Mouse (Mus musculus) ovary, adult 2 months (tissue): ENCODE results near the gene Ppy. TPM values are rescaled to one million over a fixed set of nuclear protein-coding genes. Genes with fewer than 3 reads are reported as not detected.

Experiments used
- polyA plus RNA-seq: library from polyadenylated mRNA; depleted of rRNA; stranded (reverse); fragments of >200 nt; gene quantifications from 2 replicates; pipeline ENCODE4 v1.2.3, GENCODE M21; 2012; rRNA removed

Ppy gene
- not detected in 2 replicates for polyA plus RNA-seq

DNA sequence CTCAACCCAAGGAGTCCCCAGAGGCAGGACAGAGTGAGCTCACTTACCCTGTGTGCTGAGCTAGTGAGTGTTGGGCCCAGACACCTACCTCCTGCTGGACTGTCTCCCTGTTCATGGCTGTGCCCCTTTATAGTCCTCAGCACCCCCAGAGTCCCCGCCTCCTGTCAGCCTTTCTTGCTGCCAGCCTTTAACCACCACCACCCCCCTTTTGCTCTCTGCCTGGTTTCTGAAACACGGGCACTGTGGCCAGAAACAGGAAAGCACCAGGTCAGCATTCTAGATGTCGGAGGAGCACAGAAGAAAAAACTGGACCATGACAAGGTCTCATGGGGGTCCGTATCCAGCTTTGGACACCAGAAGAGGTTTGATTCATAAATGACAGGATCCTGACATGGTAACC, at the start of gene Ppy:
Ppy (minus strand) TSS at position 101 of the 400 bp plus-strand sequence.

GRCm38 (mm10) chr11:102145471-102146001, 44.4 kb upstream of the Ppy start, which contains the start of gene Nags:
TSS of gene Nags (plus strand) at chr11:102145513.

GRCm38 (mm10) chr11:102107732-102108131, 6.6 kb upstream of the Ppy start, which contains the start of gene Pyy:
TSS of gene Pyy (minus strand) at chr11:102107832.

GRCm38 (mm10) chr11:102087931-102088898, 12.9 kb downstream of the Ppy start, which contains the start of gene Mpp2:
TSS of gene Mpp2 (minus strand) at chr11:102088515.

Other genes with a start within 250 kb of the Ppy start
- gene Meox1, start 206.9 kb downstream of the Ppy start, polyA plus RNA-seq, result 1.2 and 1.7 TPM in 2 replicates
- 0.20 and 0.30 TPM in 2 replicates for gene Sost, start 134.3 kb downstream of the Ppy start, polyA plus RNA-seq
- gene Cfap97d1, start 117.0 kb downstream of the Ppy start, polyA plus RNA-seq, result not detected in 2 replicates
- 117 and 138 TPM in 2 replicates for gene Dusp3, start 114.3 kb downstream of the Ppy start, polyA plus RNA-seq
- 19.1 and 19.2 TPM in 2 replicates for gene Mpp3, start 72.9 kb downstream of the Ppy start, polyA plus RNA-seq
- 13.3 and 16.6 TPM in 2 replicates for gene Cd300lg, start 59.8 kb downstream of the Ppy start, polyA plus RNA-seq
- gene Mpp2, start 12.8 kb downstream of the Ppy start, polyA plus RNA-seq, result 10.5 and 10.9 TPM in 2 replicates
- gene Pyy, start 6.5 kb upstream of the Ppy start, polyA plus RNA-seq, result not detected in 2 replicates
- 3.6 and 3.7 TPM in 2 replicates for gene Nags, start 44.2 kb upstream of the Ppy start, polyA plus RNA-seq
- gene Tmem101, start 55.1 kb upstream of the Ppy start, polyA plus RNA-seq, result 37.3 and 46.7 TPM in 2 replicates
- gene Lsm12, start 84.0 kb upstream of the Ppy start, polyA plus RNA-seq, result 25.7 and 33.2 TPM in 2 replicates
- gene G6pc3, start 88.3 kb upstream of the Ppy start, polyA plus RNA-seq, result 169 and 171 TPM in 2 replicates
- gene Hdac5, start 128.8 kb upstream of the Ppy start, polyA plus RNA-seq, result 117 and 151 TPM in 2 replicates
- gene BC030867, start 147.6 kb upstream of the Ppy start, polyA plus RNA-seq, result 6.4 and 10.6 TPM in 2 replicates
- gene Asb16, start 167.4 kb upstream of the Ppy start, polyA plus RNA-seq, result 0.37 and 0.42 TPM in 2 replicates
- gene Tmub2, start 183.6 kb upstream of the Ppy start, polyA plus RNA-seq, result 60.5 and 74.0 TPM in 2 replicates
- gene Atxn7l3, start 195.3 kb upstream of the Ppy start, polyA plus RNA-seq, result 46.0 and 47.7 TPM in 2 replicates
- gene Ubtf, start 218.4 kb upstream of the Ppy start, polyA plus RNA-seq, result 35.3 and 42.8 TPM in 2 replicates